25 mouse cellular contexts compared by ENCODE assay signal in genomic region chr9:67026890-67027289, GRCm38 (mm10). TPM values are rescaled to one million over a fixed set of nuclear protein-coding genes. Genes with fewer than 3 reads are reported as not detected.
DNase-seq lines count a peak whose midpoint lies in the region; ATAC-seq lines count a peak whose summit lies in the region.
"Had no signal": no experiment of that assay in that cellular context is flagged by ENCODE, and none has a peak within 500 bp of the region (broad histone marks: within the 10 kb centered on the region; RNA-seq: fewer than 3 reads in every experiment).

No protein-coding gene starts in this region.

- peaks cover 94% of the 10 kb centered on the region for H3K36me3 ChIP-seq in embryonic facial prominence, embryonic 13.5 days
- H3K36me3 ChIP-seq in embryonic facial prominence, embryonic 10.5 days (replicated peaks): peaks cover 98% of the 10 kb centered on the region
- peaks cover 75% of the 10 kb centered on the region for H3K36me3 ChIP-seq in heart, embryonic 15.5 days
- H3K36me3 ChIP-seq in liver, embryonic 15.5 days (replicated peaks): peaks cover 94% of the 10 kb centered on the region

- H3K4me2 ChIP-seq in embryonic facial prominence, embryonic 13.5 days: no peak overlapping the region
- H3K4me2 ChIP-seq in heart, embryonic 15.5 days: no peak overlapping the region
- no peak overlapping the region for H3K4me2 ChIP-seq in liver, embryonic 15.5 days
- H3K4me2 ChIP-seq: embryonic facial prominence, embryonic 12.5 days; forebrain, embryonic 13.5 days; heart, embryonic 11.5 days; hindbrain, embryonic 12.5 days had no signal

- peaks cover 9% of the 10 kb centered on the region; the same call in 1 of the 2 replicates for H3K4me1 ChIP-seq in embryonic facial prominence, embryonic 13.5 days
- no peaks in the 10 kb centered on the region for H3K4me1 ChIP-seq in embryonic facial prominence, embryonic 10.5 days
- H3K4me1 ChIP-seq in heart, embryonic 15.5 days (replicated peaks): peaks cover 27% of the 10 kb centered on the region
- peaks cover 39% of the 10 kb centered on the region for H3K4me1 ChIP-seq in liver, embryonic 15.5 days (replicated peaks)
- H3K4me1 ChIP-seq: embryonic facial prominence, embryonic 12.5 days; forebrain, embryonic 13.5 days; hindbrain, embryonic 12.5 days had no signal

- WGBS in embryonic facial prominence, embryonic 13.5 days: 81% methylated on average over 7 of the region's 7 CpGs
- WGBS in embryonic facial prominence, embryonic 10.5 days: 93% methylated on average over 7 of the region's 7 CpGs
- WGBS in heart, embryonic 15.5 days: 80% methylated on average over 7 of the region's 7 CpGs
- WGBS in liver, embryonic 15.5 days (ENCODE audit: insufficient replicate concordance): 89% methylated on average over 7 of the region's 7 CpGs

- ATAC-seq in embryonic facial prominence, embryonic 13.5 days (ENCODE audit: insufficient number of reproducible peaks, insufficient read depth, low FRiP score, low TSS enrichment, low read depth): no peak
- ATAC-seq in heart, embryonic 15.5 days (replicated peaks; ENCODE audit: insufficient number of reproducible peaks, insufficient read depth, low FRiP score, low read depth): no peak
- no peak for ATAC-seq in liver, embryonic 15.5 days (ENCODE audit: insufficient read depth)
- ATAC-seq: CD4-positive, CD25-positive, alpha-beta regulatory T cell, adult 4 months; forebrain, embryonic 13.5 days; hindbrain, embryonic 16.5 days; inflammation-experienced regulatory T-cells, adult 6 months had no signal

- peak overlapping the region; percentile 33; the same call in 1 of the 2 replicates for H3K27ac ChIP-seq in embryonic facial prominence, embryonic 13.5 days
- no peak overlapping the region for H3K27ac ChIP-seq in embryonic facial prominence, embryonic 10.5 days (replicated peaks)
- 0 out of 2 replicates have a peak overlapping the region, but pooled peaks have one; percentile 2 for H3K27ac ChIP-seq in heart, embryonic 15.5 days
- H3K27ac ChIP-seq in liver, embryonic 15.5 days (replicated peaks): peak overlapping the region; percentile 68
- H3K27ac ChIP-seq: embryonic facial prominence, embryonic 12.5 days; forebrain, embryonic 13.5 days; hindbrain, embryonic 12.5 days had no signal

- H3K9me3 ChIP-seq in embryonic facial prominence, embryonic 13.5 days: no peaks in the 10 kb centered on the region
- no peaks in the 10 kb centered on the region for H3K9me3 ChIP-seq in embryonic facial prominence, embryonic 10.5 days
- no peaks in the 10 kb centered on the region for H3K9me3 ChIP-seq in heart, embryonic 15.5 days (replicated peaks)
- H3K9me3 ChIP-seq in liver, embryonic 15.5 days (replicated peaks): no peaks in the 10 kb centered on the region
- H3K9me3 ChIP-seq: embryonic facial prominence, embryonic 12.5 days; forebrain, embryonic 13.5 days; G1E; hindbrain, embryonic 12.5 days had no signal

- intact Hi-C loops in heart, postnatal 14 days (cut with DNase I): no loop called here

- H3K4me3 ChIP-seq in embryonic facial prominence, embryonic 13.5 days: no peak overlapping the region
- no peak overlapping the region for H3K4me3 ChIP-seq in embryonic facial prominence, embryonic 10.5 days
- H3K4me3 ChIP-seq in heart, embryonic 15.5 days: no peak overlapping the region
- H3K4me3 ChIP-seq in liver, embryonic 15.5 days (replicated peaks): no peak overlapping the region
- H3K4me3 ChIP-seq: embryonic facial prominence, embryonic 12.5 days; forebrain, embryonic 13.5 days; hindbrain, embryonic 12.5 days had no signal

- no peaks in the 10 kb centered on the region for H3K27me3 ChIP-seq in embryonic facial prominence, embryonic 13.5 days
- no peaks in the 10 kb centered on the region for H3K27me3 ChIP-seq in embryonic facial prominence, embryonic 10.5 days (replicated peaks; ENCODE audit: low read depth, poor library complexity, severe bottlenecking)
- no peaks in the 10 kb centered on the region for H3K27me3 ChIP-seq in heart, embryonic 15.5 days
- no peaks in the 10 kb centered on the region for H3K27me3 ChIP-seq in liver, embryonic 15.5 days
- H3K27me3 ChIP-seq: embryonic facial prominence, embryonic 12.5 days; forebrain, embryonic 13.5 days; hindbrain, embryonic 12.5 days had no signal

- no peak overlapping the region; the same call in 1 of the 2 replicates for H3K9ac ChIP-seq in embryonic facial prominence, embryonic 13.5 days
- H3K9ac ChIP-seq in heart, embryonic 15.5 days: no peak overlapping the region
- H3K9ac ChIP-seq in liver, embryonic 15.5 days: no peak overlapping the region
- H3K9ac ChIP-seq: embryonic facial prominence, embryonic 12.5 days; forebrain, embryonic 13.5 days; hindbrain, embryonic 12.5 days had no signal

- DNase-seq in embryonic facial prominence, embryonic 10.5 days (ENCODE audit: low spot score): no peak
- no peak for DNase-seq in heart, postnatal 14 days
- peak; percentile 60 for DNase-seq in brain, adult 2 months (ENCODE audit: low read depth, low spot score)
- DNase-seq in lung, postnatal 25 days (ENCODE audit: low spot score): no peak
- DNase-seq in urinary bladder, postnatal 36 days (ENCODE audit: low spot score in 2 of 2): no peak
- DNase-seq: adrenal gland, adult 8-10 months; adrenal gland, postnatal 36 days; B cell, adult 2 months; cerebellum, adult 11 months; cerebellum, adult 8-10 months; cerebellum, postnatal 14 days; embryo, embryonic 11 days; gastrocnemius, postnatal 25 days; heart, postnatal 4 days had no signal

RNA-seq across cellular contexts. Expression of gene Tpm1, which starts 22.3 kb away (rescaled TPM):
- 818 and 902 TPM in 2 replicates for polyA plus RNA-seq in embryonic facial prominence, embryonic 13.5 days (2015; fragmentation: Nextera tagmentation; extraction: Ambion mirVana)
- 331 and 369 TPM in 2 replicates for polyA plus RNA-seq in embryonic facial prominence, embryonic 10.5 days (2016; fragmentation: Nextera tagmentation; extraction: Ambion mirVana)
- 3,993 and 5,392 TPM in 2 replicates for polyA plus RNA-seq in heart, embryonic 15.5 days (2015; fragmentation: Nextera tagmentation; extraction: Ambion mirVana)
- over 10,000 TPM; 11,169 to 11,475 TPM for total RNA-seq in heart, postnatal 14 days (2021)
- polyA plus RNA-seq in liver, embryonic 15.5 days (2015; fragmentation: Nextera tagmentation; extraction: Ambion mirVana): 117 and 136 TPM in 2 replicates

RNA-seq across cellular contexts. Expression of gene Lactb, which starts 51.6 kb away (rescaled TPM):
- polyA plus RNA-seq in embryonic facial prominence, embryonic 13.5 days (2015; fragmentation: Nextera tagmentation; extraction: Ambion mirVana): 9.1 and 9.3 TPM in 2 replicates
- polyA plus RNA-seq in embryonic facial prominence, embryonic 10.5 days (2016; fragmentation: Nextera tagmentation; extraction: Ambion mirVana): 9.0 and 9.8 TPM in 2 replicates
- 5.6 and 6.0 TPM in 2 replicates for polyA plus RNA-seq in heart, embryonic 15.5 days (2015; fragmentation: Nextera tagmentation; extraction: Ambion mirVana)
- 10 to 100 TPM; 22.6 to 23.8 TPM for total RNA-seq in heart, postnatal 14 days (2021)
- polyA plus RNA-seq in liver, embryonic 15.5 days (2015; fragmentation: Nextera tagmentation; extraction: Ambion mirVana): 4.7 and 4.8 TPM in 2 replicates
